Mouse (Mus musculus) midbrain, embryonic 14.5 days (tissue): ENCODE measurements around the gene Sept4. TPM values are rescaled to one million over a fixed set of nuclear protein-coding genes. Genes with fewer than 3 reads are reported as not detected.

Source experiments
- ATAC-seq: fragments of 200-750 bp; cut with Nextera tagmentation; 2 replicates; pipeline ENCODE4 v1.8.0; 2017; ENCODE audit warnings: moderate number of reproducible peaks, moderate library complexity; ENCODE audit not compliant: low FRiP score, low TSS enrichment
- DNase-seq: peaks from one replicate; pipeline ENCODE4 v3.0.0-alpha.2; 2015
- H3K27ac ChIP-seq: fragments of 300-500 bp; sonication (generic); replicated peaks from 2 replicates; pipeline ENCODE4 v1.5.1; 2014; ENCODE audit warnings: mild to moderate bottlenecking, low read depth, low read length, moderate library complexity
- H3K27me3 ChIP-seq: fragments of 300-500 bp; sonication (generic); 2 replicates; pipeline ENCODE4 v1.6.1; 2014; ENCODE audit warnings: low read length, control low read depth, mixed read lengths; ENCODE audit not compliant: control insufficient read depth, insufficient read depth
- H3K36me3 ChIP-seq: fragments of 300-500 bp; sonication (generic); 2 replicates; pipeline ENCODE4 v1.6.1; 2014; ENCODE audit warnings: low read length, control low read depth; ENCODE audit not compliant: control insufficient read depth, insufficient read depth
- H3K4me1 ChIP-seq: fragments of 300-500 bp; sonication (generic); 2 replicates; pipeline ENCODE4 v1.6.1; 2014; ENCODE audit warnings: mild to moderate bottlenecking, antibody characterized with exemption, low read length, control low read depth; ENCODE audit not compliant: control insufficient read depth, insufficient read depth
- H3K4me2 ChIP-seq: fragments of 300-500 bp; sonication (generic); 2 replicates; pipeline ENCODE4 v1.6.1; 2014; ENCODE audit warnings: mild to moderate bottlenecking, low read length, moderate library complexity
- H3K4me3 ChIP-seq: fragments of 300-500 bp; sonication (generic); replicated peaks from 2 replicates; pipeline ENCODE4 v1.5.1; 2014; ENCODE audit warnings: low read depth, low read length
- H3K9ac ChIP-seq: fragments of 300-500 bp; sonication (generic); replicated peaks from 2 replicates; pipeline ENCODE4 v1.6.1; 2014; ENCODE audit warnings: mild to moderate bottlenecking, low read length, moderate library complexity
- H3K9me3 ChIP-seq: fragments of 300-500 bp; sonication (generic); 2 replicates; pipeline ENCODE4 v1.6.1; 2016; ENCODE audit warnings: low read length, control low read depth, mixed read lengths; ENCODE audit not compliant: control insufficient read depth
- WGBS: fragments of 180-500 bp; shearing (Covaris S2); extraction: QIAGEN DNeasy Blood & Tissue Kit; methylation state at CpG from one replicate; pipeline ENCODE4 v1.1.7; 2014; 5-methylcytosine and 5-hydroxymethylcytosine counted together
- polyA plus RNA-seq: library from polyadenylated mRNA; unstranded; fragments of >200 nt; fragmentation: Nextera tagmentation; extraction: Ambion mirVana; gene quantifications from 2 replicates; pipeline ENCODE4 v1.2.1, GENCODE M21; 2014

Gene Sept4
- polyA plus RNA-seq: 20.0 and 21.5 TPM in 2 replicates

- Histone ChIP-seq H3K27ac (no peak within 1 kb of the TSS), H3K9me3 (no peaks in the 10 kb centered on the region), H3K4me1 (no peaks in the 10 kb centered on the region), H3K36me3 (no peaks in the 10 kb centered on the region), H3K4me3 (no peak within 1 kb of the TSS), H3K4me2 (no peak within 1 kb of the TSS), H3K27me3 (no peaks in the 10 kb centered on the region), H3K9ac (no peak within 1 kb of the TSS)
- DNase-seq (no peak), ATAC-seq (no peak)
- 82% methylated on average over 7 of the region's 7 CpGs for WGBS
Observed at GRCm38 (mm10) chr11:87568255-87568953, at the start of gene Sept4. Gene Sept4 (plus strand): TSS chr11:87568903.

GRCm38 (mm10) chr11:87519260-87519659, 49.4 kb upstream of the Sept4 start:
- no peak overlapping the region for H3K9ac ChIP-seq
- ATAC-seq (no peak), DNase-seq (peak; percentile 56)
- no peaks in the 10 kb centered on the region for H3K36me3 ChIP-seq
- H3K4me3 ChIP-seq: no peak overlapping the region
- no peaks in the 10 kb centered on the region for H3K4me1 ChIP-seq
- H3K9me3 ChIP-seq: no peaks in the 10 kb centered on the region
- H3K4me2 ChIP-seq: no peak overlapping the region
- no peak overlapping the region for H3K27ac ChIP-seq
- 8% methylated on average over 2 of the region's 2 CpGs for WGBS
- no peaks in the 10 kb centered on the region for H3K27me3 ChIP-seq

GRCm38 (mm10) chr11:87523466-87523865, 45.2 kb upstream of the Sept4 start:
- ATAC-seq: no peak

GRCm38 (mm10) chr11:87523967-87524366, 44.7 kb upstream of the Sept4 start:
- DNase-seq (no peak), ATAC-seq (no peak)
- H3K27ac ChIP-seq: no peak overlapping the region
- no peaks in the 10 kb centered on the region for H3K27me3 ChIP-seq
- no peaks in the 10 kb centered on the region for H3K4me1 ChIP-seq
- no peak overlapping the region for H3K4me2 ChIP-seq
- H3K36me3 ChIP-seq: no peaks in the 10 kb centered on the region
- H3K9me3 ChIP-seq: no peaks in the 10 kb centered on the region
- no peak overlapping the region for H3K4me3 ChIP-seq
- no peak overlapping the region for H3K9ac ChIP-seq

More at GRCm38 (mm10) chr11:87523466-87523865, 45.2 kb upstream of the Sept4 start:
- Histone ChIP-seq H3K9ac (no peak overlapping the region), H3K4me2 (no peak overlapping the region), H3K36me3 (no peaks in the 10 kb centered on the region), H3K4me1 (no peaks in the 10 kb centered on the region), H3K27me3 (no peaks in the 10 kb centered on the region), H3K27ac (no peak overlapping the region), H3K9me3 (no peaks in the 10 kb centered on the region), H3K4me3 (no peak overlapping the region)
- no peak for DNase-seq
- WGBS: 63% methylated on average over 5 of the region's 5 CpGs

- no peak overlapping the region for H3K9ac ChIP-seq
- no peak for ATAC-seq
Observed at GRCm38 (mm10) chr11:87524780-87525179, 43.9 kb upstream of the Sept4 start.

GRCm38 (mm10) chr11:87527364-87527763, 41.3 kb upstream of the Sept4 start:
- Histone ChIP-seq H3K4me1 (no peaks in the 10 kb centered on the region), H3K36me3 (no peaks in the 10 kb centered on the region), H3K9me3 (no peaks in the 10 kb centered on the region), H3K27me3 (no peaks in the 10 kb centered on the region), H3K4me2 (no peak overlapping the region), H3K9ac (no peak overlapping the region), H3K4me3 (no peak overlapping the region), H3K27ac (no peak overlapping the region)
- no peak for DNase-seq
- WGBS: 76% methylated on average over 3 of the region's 3 CpGs
- no peak for ATAC-seq

More at GRCm38 (mm10) chr11:87524780-87525179, 43.9 kb upstream of the Sept4 start:
- no peaks in the 10 kb centered on the region for H3K36me3 ChIP-seq
- H3K27ac ChIP-seq: no peak overlapping the region
- H3K4me3 ChIP-seq: no peak overlapping the region
- DNase-seq: peak; percentile 18
- H3K9me3 ChIP-seq: no peaks in the 10 kb centered on the region
- H3K27me3 ChIP-seq: no peaks in the 10 kb centered on the region
- H3K4me2 ChIP-seq: no peak overlapping the region
- H3K4me1 ChIP-seq: no peaks in the 10 kb centered on the region

- H3K36me3 ChIP-seq: no peaks in the 10 kb centered on the region
- DNase-seq: no peak
- WGBS: 63% methylated on average over 4 of the region's 4 CpGs
Observed at GRCm38 (mm10) chr11:87527990-87528389, 40.7 kb upstream of the Sept4 start.

GRCm38 (mm10) chr11:87531695-87532094, 37.0 kb upstream of the Sept4 start:
- DNase-seq (peak; percentile 29), ATAC-seq (no peak)
- H3K27me3 ChIP-seq: no peaks in the 10 kb centered on the region
- no peak overlapping the region for H3K4me3 ChIP-seq
- no peaks in the 10 kb centered on the region for H3K9me3 ChIP-seq
- 50% methylated on average over 6 of the region's 6 CpGs for WGBS
- no peaks in the 10 kb centered on the region for H3K4me1 ChIP-seq
- H3K36me3 ChIP-seq: no peaks in the 10 kb centered on the region
- no peak overlapping the region for H3K9ac ChIP-seq
- no peak overlapping the region for H3K27ac ChIP-seq
- no peak overlapping the region for H3K4me2 ChIP-seq

More at GRCm38 (mm10) chr11:87527990-87528389, 40.7 kb upstream of the Sept4 start:
- Histone ChIP-seq H3K27ac (no peak overlapping the region), H3K9ac (no peak overlapping the region), H3K4me1 (no peaks in the 10 kb centered on the region), H3K4me3 (no peak overlapping the region), H3K9me3 (no peaks in the 10 kb centered on the region), H3K27me3 (no peaks in the 10 kb centered on the region), H3K4me2 (no peak overlapping the region)
- ATAC-seq: no peak

- H3K27ac ChIP-seq: no peak overlapping the region
- H3K4me3 ChIP-seq: no peak overlapping the region
- ATAC-seq: no peak
- 42% methylated on average over 8 of the region's 8 CpGs for WGBS
- H3K4me1 ChIP-seq: 0 out of 2 replicates have a peak, but pooled peaks cover 2% of the 10 kb centered on the region
- H3K9ac ChIP-seq: no peak overlapping the region
- H3K27me3 ChIP-seq: no peaks in the 10 kb centered on the region
- DNase-seq: no peak
- no peak overlapping the region for H3K4me2 ChIP-seq
- H3K36me3 ChIP-seq: no peaks in the 10 kb centered on the region
- no peaks in the 10 kb centered on the region for H3K9me3 ChIP-seq
Observed at GRCm38 (mm10) chr11:87542285-87542684, 26.4 kb upstream of the Sept4 start.
